Mouse (Mus musculus) left cerebral cortex, adult 8-10 months (tissue): ENCODE measurements around the gene Zfand3. TPM values are rescaled to one million over a fixed set of nuclear protein-coding genes. Genes with fewer than 3 reads are reported as not detected.

Experiments
- DNase-seq, 2 experiments: peaks; one replicate each; pipeline ENCODE4 v3.0.0; 2022; ENCODE audit warnings: low spot score in 2 of 2
- total RNA-seq, 4 experiments: library from RNA; stranded (reverse); gene quantifications; 2 replicates each; pipeline ENCODE4 v1.2.4; 2022

The Zfand3 gene
- total RNA-seq, 4 experiments from 2014 or later, result 96.1 to 103 (median 100) TPM

- peak in 1 of 2 experiments; percentile 24 for DNase-seq
Observed at GRCm38 (mm10) chr17:30192416-30193005, 188.0 kb downstream of the Zfand3 start.

- DNase-seq, result peak in 1 of 2 experiments; percentile 1
Observed at GRCm38 (mm10) chr17:30193615-30194014, 189.1 kb downstream of the Zfand3 start.

GRCm38 (mm10) chr17:30194091-30194490 is 189.6 kb downstream of the Zfand3 start:
- peak in 1 of 2 experiments; percentile 4 for DNase-seq

GRCm38 (mm10) chr17:30194629-30195445 is 190.3 kb downstream of the Zfand3 start:
- peak; percentile 2 to 8 for DNase-seq

- DNase-seq, result peak; percentile 2 to 8
Observed at GRCm38 (mm10) chr17:30195591-30196183, 191.2 kb downstream of the Zfand3 start.

- peak; percentile 28 to 76 for DNase-seq
Observed at GRCm38 (mm10) chr17:30196401-30197279, 192.1 kb downstream of the Zfand3 start.

- DNase-seq, result peak; percentile 6 to 11
Observed at GRCm38 (mm10) chr17:30197280-30198030, 192.9 kb downstream of the Zfand3 start.

GRCm38 (mm10) chr17:30198422-30198821 is 193.9 kb downstream of the Zfand3 start:
- peak in 1 of 2 experiments; percentile 10 for DNase-seq

GRCm38 (mm10) chr17:30199374-30200247 is 195.1 kb downstream of the Zfand3 start:
- DNase-seq, result no peak

GRCm38 (mm10) chr17:30200283-30200682 is 195.8 kb downstream of the Zfand3 start:
- no peak for DNase-seq

GRCm38 (mm10) chr17:30205062-30205825 is 200.7 kb downstream of the Zfand3 start:
- no peak for DNase-seq

GRCm38 (mm10) chr17:30210262-30210661 is 205.7 kb downstream of the Zfand3 start:
- no peak for DNase-seq

- DNase-seq, result no peak
Observed at GRCm38 (mm10) chr17:30210936-30211335, 206.4 kb downstream of the Zfand3 start.

- DNase-seq, result no peak
Observed at GRCm38 (mm10) chr17:30212647-30213046, 208.1 kb downstream of the Zfand3 start.

- DNase-seq, result no peak
Observed at GRCm38 (mm10) chr17:30213371-30213770, 208.8 kb downstream of the Zfand3 start.

- peak; percentile 45 to 80 for DNase-seq
Observed at GRCm38 (mm10) chr17:30214393-30214792, 209.9 kb downstream of the Zfand3 start.

GRCm38 (mm10) chr17:30215741-30216140 is 211.2 kb downstream of the Zfand3 start:
- no peak for DNase-seq

GRCm38 (mm10) chr17:30221677-30222076 is 217.1 kb downstream of the Zfand3 start:
- DNase-seq, result no peak

GRCm38 (mm10) chr17:30222361-30222760 is 217.8 kb downstream of the Zfand3 start:
- DNase-seq, result no peak
